Mouse (Mus musculus): ENCODE results near the gene Umodl1. TPM values are rescaled to one million over a fixed set of nuclear protein-coding genes. Genes with fewer than 3 reads are reported as not detected.

Umodl1 gene
- total RNA-seq, 2 experiments from 2014 or later: not detected

- no peak for DNase-seq
Observed at GRCm38 (mm10) chr17:31000897-31001296, 46.5 kb downstream of the Umodl1 start.

DNA sequence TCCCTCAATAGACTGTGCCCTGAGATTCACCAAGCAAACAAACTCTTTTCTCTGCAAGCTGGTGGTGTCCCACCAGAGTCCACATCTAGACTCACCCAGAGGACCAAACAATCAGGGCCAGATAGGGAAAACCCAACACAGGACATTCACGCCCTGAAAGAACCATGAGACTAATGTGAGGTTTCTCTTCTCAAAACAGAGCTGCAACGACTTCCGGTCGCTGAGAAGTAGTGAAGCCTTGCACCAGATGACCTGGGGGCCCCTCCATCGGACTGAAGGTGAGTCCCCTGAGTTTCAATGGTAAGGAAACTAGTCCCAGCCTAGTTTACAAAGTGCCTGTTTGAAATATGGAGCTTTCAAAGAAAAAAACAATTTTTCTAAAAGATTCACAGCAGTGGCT lies 48.2 kb downstream of the Umodl1 start:
- no peak for DNase-seq

- DNase-seq: no peak
Observed at GRCm38 (mm10) chr17:31005284-31005683, 50.8 kb downstream of the Umodl1 start.

DNA sequence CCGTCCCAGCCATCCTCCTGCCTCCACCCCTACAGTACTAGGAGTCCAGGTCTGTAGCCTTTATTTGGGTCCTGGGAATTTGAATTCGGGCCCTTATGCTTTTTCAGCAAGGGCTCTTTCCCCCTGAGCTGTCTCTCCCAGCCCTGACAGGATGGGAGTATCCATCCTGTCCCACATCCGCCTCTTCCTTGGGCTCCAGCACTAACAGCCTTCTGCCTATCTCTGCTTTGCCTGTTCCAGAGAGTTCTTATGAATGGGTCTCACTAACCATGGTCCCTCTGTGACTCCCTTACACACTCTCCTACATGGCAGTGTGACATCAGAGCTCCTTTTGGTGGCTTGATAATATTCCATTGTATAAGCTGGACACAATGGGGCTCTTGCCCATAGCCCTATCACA lies 52.9 kb downstream of the Umodl1 start:
- DNase-seq: no peak

DNA sequence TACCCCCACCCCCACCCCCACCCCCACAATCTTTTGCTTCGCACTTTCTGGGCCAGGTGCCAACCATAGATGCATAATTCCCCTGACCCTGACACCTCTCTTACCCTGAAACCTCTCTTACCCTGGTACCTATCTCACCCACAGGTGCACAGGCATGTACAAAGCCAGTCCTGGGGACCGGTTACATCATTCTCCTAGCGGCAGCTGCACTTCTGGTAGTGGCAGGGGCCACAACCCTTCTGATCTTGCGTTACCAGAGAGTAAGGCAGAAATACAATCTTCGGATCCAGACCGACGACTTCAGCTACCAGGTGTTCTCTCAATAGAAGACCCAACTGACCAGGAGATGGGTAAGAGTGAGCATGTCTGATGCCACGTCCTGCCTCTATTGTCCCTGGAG lies 54.0 kb downstream of the Umodl1 start:
- no peak for DNase-seq

GRCm38 (mm10) chr17:31011551-31012394 lies 57.3 kb downstream of the Umodl1 start:
- no peak for DNase-seq

DNA sequence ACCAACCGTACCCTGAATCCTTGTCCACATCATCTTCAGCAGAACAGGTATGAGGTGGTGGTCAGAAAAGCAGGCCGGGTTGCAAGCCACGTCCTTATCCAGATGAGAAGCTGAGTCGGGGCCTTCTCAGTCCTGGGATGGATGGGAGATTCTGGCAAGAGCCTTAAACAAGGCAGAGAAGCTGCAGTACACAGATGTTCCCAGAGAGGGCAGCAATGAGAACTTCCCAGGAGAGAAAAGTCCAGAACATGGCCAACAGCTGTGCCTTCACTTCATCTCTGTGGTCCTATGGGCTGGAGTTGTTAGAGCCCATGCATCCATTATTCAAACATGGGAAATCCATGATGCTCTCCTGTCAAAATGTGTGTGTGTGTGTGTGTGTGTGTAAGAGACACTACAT lies 63.8 kb downstream of the Umodl1 start:
- DNase-seq: no peak

DNA sequence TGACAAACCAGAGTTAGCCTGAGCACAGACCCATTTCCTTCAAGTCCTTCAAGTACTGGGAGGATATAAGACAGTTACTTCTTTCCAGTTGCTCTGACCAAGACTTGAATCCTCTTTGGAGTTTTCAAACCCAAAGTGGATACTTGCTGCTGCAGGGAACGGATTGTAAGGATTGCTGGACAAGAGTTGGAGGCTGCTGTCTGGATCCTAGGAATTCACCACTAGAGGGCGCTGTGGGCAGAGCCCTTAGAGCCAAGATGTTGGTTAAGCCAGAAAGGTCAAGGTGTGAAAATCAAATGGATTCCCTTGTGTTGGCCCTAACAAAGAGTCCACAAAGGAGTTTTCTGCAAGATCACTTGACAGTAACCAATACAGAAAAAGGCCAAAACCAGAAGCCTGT lies 65.1 kb downstream of the Umodl1 start:
- no peak for DNase-seq

GRCm38 (mm10) chr17:31020078-31020477 lies 65.6 kb downstream of the Umodl1 start:
- no peak for DNase-seq

DNA sequence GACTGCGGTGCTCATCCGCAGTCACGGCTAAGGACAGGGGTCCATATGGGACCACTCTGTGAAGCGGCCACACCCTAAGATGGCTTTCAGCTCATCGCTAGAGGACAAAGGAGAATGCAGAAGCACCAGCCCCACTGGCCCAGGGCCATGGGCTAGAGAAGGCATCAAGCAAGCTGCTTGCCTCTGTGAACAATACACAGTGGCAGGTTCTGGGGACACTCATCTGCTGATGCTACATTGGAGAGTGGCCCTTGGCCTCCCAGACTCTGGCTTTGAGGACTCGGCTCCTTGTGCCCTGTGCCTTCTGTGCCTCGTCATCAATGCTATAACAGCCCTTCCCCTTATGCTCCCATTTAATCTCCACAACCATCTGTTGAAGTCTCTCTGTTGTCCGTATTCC lies 66.8 kb downstream of the Umodl1 start:
- no peak for DNase-seq

GRCm38 (mm10) chr17:31024125-31024781 lies 69.8 kb downstream of the Umodl1 start:
- no peak for DNase-seq

GRCm38 (mm10) chr17:31024782-31025125 lies 70.3 kb downstream of the Umodl1 start:
- DNase-seq: no peak

- DNase-seq: no peak
Observed at GRCm38 (mm10) chr17:31026986-31027385, 72.5 kb downstream of the Umodl1 start.

GRCm38 (mm10) chr17:31027723-31028122 lies 73.3 kb downstream of the Umodl1 start:
- DNase-seq: no peak

DNA sequence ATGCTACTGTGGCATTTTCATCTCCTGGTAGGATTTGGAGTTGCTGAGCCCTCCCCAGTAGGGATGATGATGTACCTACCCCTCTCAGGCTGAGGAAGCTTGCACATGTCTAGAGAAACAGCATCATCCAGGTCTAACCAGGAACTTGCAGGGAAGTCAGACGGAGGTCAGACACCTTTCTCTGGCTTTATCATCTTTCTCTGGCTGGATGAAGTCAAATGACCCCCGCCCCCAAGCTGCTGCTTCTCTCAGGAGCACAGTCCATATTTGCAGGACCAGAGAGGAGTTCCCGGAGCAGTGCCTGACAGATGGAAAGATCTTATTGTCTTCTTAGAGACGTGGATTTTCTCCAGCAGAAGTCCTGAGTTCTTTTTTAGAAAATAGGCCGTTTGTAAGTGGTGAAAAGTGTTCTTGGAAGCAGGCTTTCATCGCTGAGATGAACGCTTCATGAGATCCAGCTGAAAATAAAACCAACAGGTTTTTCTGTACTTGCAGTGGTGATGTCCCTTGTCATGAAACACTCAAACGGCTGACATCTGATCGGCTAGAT lies 74.5 kb downstream of the Umodl1 start:
- no peak for DNase-seq

- no peak for DNase-seq
Observed at GRCm38 (mm10) chr17:31029407-31029806, 75.0 kb downstream of the Umodl1 start.

DNA sequence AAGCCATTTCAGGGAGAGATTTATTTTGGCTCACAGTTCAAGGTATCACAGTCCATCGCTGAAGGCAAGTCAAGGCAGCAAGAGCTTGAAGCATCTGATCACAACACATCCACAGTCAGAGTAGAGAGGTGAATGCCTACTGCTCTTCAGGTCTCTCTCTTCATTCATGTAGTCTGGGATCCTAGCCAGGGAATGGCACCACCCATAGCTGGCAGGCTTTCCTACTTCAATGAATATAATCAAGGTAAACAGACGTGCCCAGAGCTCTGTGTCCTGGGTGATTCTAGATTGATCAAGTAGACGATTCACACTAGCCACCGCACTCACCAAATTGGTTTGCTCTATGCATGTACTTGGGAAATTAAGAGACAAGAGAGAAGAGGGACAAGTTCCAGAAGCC lies 77.9 kb downstream of the Umodl1 start:
- no peak for DNase-seq

DNA sequence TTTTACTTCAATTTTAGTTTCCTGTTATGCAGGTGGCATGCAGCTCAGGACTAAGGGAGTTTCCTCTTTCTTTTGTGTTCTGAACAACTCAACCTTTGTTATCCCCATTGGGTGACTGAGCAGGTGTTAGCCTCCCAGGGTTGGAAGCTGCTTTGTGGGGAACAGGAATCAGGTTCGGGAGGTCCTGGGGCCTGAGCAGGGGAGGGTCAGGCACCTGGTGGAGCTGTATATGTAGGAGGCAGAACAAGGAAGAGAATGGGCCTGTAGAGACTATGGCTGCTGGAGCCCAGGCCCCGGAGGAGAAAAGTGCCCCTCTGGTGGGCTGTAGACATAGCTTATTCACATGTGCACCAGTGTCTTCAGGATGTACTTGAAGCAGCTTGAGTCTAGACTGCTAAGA lies 78.8 kb downstream of the Umodl1 start:
- DNase-seq: no peak

DNA sequence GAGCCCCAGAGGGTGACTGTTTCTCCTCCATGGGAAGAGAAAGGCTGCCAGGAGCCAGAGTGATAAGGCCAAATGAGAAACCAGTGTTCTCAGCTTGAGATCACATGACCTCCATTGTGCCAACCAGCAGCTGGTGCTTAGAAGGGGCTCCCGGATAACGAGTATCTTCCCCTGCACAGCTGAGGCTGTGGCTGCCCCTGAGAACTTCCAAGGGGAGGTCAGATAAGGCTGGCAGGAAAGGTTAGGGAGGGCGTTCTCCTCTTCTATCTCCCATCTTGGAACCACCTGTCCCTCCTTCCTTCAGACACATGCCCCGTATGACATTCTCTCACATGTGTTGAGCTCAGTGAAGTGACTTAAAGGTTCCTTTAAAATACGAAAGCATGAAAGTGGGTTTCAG lies 79.7 kb downstream of the Umodl1 start:
- no peak for DNase-seq

DNA sequence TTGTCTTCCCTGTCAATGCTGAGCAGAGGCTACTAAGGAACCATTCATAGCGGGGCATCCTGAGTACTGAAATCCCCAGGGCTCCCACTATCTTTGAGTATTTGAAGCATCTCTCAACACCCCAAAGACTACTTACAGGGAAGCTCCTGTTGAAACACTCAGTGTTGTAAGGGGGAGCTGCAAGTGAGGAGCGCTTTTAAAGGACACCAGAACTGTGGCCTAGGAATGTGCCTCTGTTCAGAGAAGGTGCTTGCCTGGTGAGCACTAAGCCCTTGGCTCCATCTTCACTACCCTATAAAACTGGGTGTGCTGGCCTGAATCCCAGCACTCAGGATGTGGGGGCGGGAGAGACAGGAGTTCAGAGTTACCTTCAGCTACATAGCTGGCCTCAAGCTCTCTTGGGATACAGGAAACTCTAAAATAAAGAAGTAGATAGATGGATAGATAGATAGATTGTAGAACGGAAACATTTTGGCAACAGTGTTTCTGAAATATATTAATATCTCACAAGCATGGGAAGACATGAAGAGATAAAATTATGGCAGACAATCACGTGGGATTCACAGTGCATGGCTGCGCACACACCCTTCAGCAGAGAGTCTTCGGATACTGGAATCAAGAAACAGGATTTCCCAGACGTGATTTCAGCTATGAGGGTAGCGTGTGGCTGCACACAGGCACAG lies 80.4 kb downstream of the Umodl1 start:
- DNase-seq: no peak

DNA sequence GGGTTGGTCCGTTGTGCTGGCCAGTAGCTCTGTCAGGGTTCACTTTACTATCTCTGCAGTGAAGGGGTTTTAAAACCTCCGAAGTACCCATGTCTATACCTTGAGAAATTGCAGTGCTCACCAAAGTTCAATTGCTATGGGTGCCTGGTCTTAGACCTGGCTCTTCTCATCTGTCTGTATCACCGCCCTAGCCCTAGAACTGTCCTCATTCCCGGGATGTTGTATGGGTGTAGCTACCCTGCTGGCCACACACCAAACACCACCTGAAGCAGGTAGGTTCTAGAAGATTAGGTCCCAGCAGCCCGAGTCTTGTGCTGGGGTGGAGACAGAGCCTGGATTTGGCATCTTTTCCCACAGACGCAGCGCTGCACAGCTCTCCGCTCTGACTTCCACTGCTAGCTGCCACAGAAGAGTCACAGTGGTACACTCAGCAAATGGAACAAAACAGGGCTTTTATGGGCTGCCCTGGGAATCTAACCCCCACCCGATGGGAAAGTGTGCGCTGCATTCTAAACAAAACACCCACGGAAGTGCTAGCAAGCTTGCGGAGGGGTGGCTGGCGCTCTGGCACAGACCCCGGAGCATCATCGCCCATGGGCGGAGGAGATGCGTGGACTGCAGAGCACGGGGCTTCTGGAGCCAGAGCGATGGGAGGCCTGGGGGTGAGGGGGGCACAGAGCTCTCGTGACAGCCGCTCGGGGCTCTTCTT lies 81.9 kb downstream of the Umodl1 start:
- no peak for DNase-seq

DNA sequence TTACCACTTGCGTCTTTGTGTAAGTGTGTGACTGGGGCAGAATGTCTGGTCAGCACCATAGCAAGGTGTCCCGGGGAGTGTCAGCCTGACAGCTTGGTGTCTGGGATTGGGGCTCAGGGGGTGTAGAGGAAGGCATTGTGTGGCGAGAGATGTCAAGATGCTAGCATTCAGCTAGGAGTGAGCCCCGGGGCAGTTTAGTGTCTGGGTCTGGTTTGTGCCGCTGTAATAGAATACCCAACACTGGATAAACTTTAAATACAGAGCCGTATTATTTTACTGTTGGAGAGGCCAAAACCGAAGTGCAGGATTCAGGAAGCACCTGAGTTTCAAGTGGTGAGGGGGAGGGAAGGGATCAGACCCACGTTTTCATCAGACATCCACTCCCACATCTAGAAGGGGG lies 82.9 kb downstream of the Umodl1 start:
- DNase-seq: no peak
